Mouse (Mus musculus): ENCODE measurements at regions not wholly inside any gene's neighbourhood (a gene's known extent, or its start where the extent isn't known, plus 50 kb on each side); places are given as distances from the start of the nearest gene placed in this dataset.

DNA sequence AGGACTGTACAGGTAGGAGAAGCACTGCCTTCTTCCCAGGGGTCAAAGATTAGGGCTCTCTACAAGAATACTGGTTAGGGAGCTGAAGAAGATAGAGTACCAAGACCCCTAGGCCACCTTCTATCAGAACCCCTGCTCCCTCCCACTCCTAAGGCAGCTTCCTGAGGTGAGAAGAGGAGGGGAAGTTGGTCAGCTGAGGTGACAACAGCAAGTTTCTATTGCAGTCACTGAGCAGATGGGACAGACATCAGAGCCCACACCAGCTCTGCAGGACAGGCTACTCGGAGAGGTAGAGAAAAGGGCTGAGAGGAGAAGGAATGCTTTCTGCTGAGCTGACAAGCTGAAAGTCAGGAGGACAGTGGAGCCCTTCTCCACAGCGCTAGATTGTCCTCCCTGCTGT is 98.5 kb upstream of the Bach2 start:
- H3K9ac ChIP-seq (ENCODE audit: low read depth, poor library complexity, severe bottlenecking), result no peak overlapping the region
- H3K27me3 ChIP-seq (ENCODE audit: control insufficient read depth, insufficient read depth, low read length, poor library complexity, severe bottlenecking), result no peaks in the 10 kb centered on the region
- no peak overlapping the region for H3K4me3 ChIP-seq (ENCODE audit: low read depth, low read length)
- H3K9me3 ChIP-seq (replicated peaks; ENCODE audit: control insufficient read depth, insufficient read depth, low read length, poor library complexity, severe bottlenecking), result no peaks in the 10 kb centered on the region
- H3K36me3 ChIP-seq (ENCODE audit: control insufficient read depth, insufficient read depth, low read length, poor library complexity, severe bottlenecking), result no peaks in the 10 kb centered on the region
- TF ChIP-seq EP300 (IDR thresholded peaks at IDR 0.05; ENCODE audit: insufficient read depth, low read depth, low read length) (no peak), CTCF (IDR thresholded peaks at IDR 0.05; ENCODE audit: low read depth, low read length) (no peak), POLR2A (IDR thresholded peaks at IDR 0.05; ENCODE audit: insufficient read depth, low read length) (no peak)
- H3K27ac ChIP-seq (ENCODE audit: insufficient read depth, low read length), result no peak overlapping the region
- H3K4me1 ChIP-seq (ENCODE audit: control insufficient read depth, insufficient read depth, low read length), result no peaks in the 10 kb centered on the region

DNA sequence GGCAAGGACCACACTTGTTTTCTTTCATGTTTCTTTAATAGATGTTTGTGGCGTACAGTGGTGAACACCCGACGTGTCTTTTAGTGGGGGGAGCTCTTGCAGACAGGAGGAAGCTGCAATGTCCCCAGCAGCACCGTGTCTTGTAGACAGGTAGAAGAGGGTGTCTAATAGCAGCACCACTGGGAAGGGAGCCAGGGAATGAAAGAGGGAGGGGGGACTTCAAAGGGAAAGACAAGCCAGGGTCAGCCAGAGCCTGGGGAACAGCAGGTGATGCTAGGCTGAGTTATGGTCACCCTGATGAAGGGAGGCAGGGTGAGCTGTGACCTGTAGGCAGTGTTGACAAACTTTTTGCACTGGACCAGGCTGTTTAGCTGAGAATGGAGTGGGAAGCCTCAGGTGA is 96.4 kb upstream of the Bach2 start:
- Histone ChIP-seq H3K4me3 (ENCODE audit: low read depth, low read length) (no peak overlapping the region), H3K9me3 (replicated peaks; ENCODE audit: control insufficient read depth, insufficient read depth, low read length, poor library complexity, severe bottlenecking) (no peaks in the 10 kb centered on the region), H3K27ac (ENCODE audit: insufficient read depth, low read length) (no peak overlapping the region), H3K36me3 (ENCODE audit: control insufficient read depth, insufficient read depth, low read length, poor library complexity, severe bottlenecking) (no peaks in the 10 kb centered on the region), H3K27me3 (ENCODE audit: control insufficient read depth, insufficient read depth, low read length, poor library complexity, severe bottlenecking) (no peaks in the 10 kb centered on the region), H3K9ac (ENCODE audit: low read depth, poor library complexity, severe bottlenecking) (no peak overlapping the region), H3K4me1 (ENCODE audit: control insufficient read depth, insufficient read depth, low read length) (no peaks in the 10 kb centered on the region)
- TF ChIP-seq POLR2A (IDR thresholded peaks at IDR 0.05; ENCODE audit: insufficient read depth, low read length), result no peak
- no peak for TF ChIP-seq CTCF (IDR thresholded peaks at IDR 0.05; ENCODE audit: low read depth, low read length)
- no peak for TF ChIP-seq EP300 (IDR thresholded peaks at IDR 0.05; ENCODE audit: insufficient read depth, low read depth, low read length)

DNA sequence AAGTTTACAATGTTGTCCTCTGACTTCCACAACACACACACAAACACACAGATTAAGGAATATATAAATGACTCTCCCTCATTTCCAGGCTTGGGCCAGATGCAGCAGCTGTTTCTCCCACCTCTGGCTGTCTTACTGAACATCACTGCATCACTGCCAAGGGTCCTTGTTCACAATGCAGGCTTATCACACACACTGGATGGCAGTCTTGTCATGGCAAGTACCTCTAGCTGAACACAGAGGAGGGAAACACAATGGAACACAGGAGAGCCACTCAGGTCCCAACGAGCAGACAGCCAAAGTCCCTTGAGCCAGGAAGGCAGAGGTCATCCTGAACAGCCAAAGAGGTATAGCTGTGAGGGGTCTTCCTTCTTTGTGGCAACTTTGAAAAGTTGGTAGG is 91.5 kb upstream of the Bach2 start:
- H3K36me3 ChIP-seq (ENCODE audit: control insufficient read depth, insufficient read depth, low read length, poor library complexity, severe bottlenecking), result no peaks in the 10 kb centered on the region
- H3K27me3 ChIP-seq (ENCODE audit: control insufficient read depth, insufficient read depth, low read length, poor library complexity, severe bottlenecking), result no peaks in the 10 kb centered on the region
- no peak overlapping the region for H3K4me3 ChIP-seq (ENCODE audit: low read depth, low read length)
- H3K4me1 ChIP-seq (ENCODE audit: control insufficient read depth, insufficient read depth, low read length), result no peaks in the 10 kb centered on the region
- no peak overlapping the region for H3K27ac ChIP-seq (ENCODE audit: insufficient read depth, low read length)
- no peak overlapping the region for H3K9ac ChIP-seq (ENCODE audit: low read depth, poor library complexity, severe bottlenecking)
- no peak for TF ChIP-seq CTCF (IDR thresholded peaks at IDR 0.05; ENCODE audit: low read depth, low read length)
- no peak for TF ChIP-seq POLR2A (IDR thresholded peaks at IDR 0.05; ENCODE audit: insufficient read depth, low read length)
- no peak for TF ChIP-seq EP300 (IDR thresholded peaks at IDR 0.05; ENCODE audit: insufficient read depth, low read depth, low read length)
- no peaks in the 10 kb centered on the region for H3K9me3 ChIP-seq (replicated peaks; ENCODE audit: control insufficient read depth, insufficient read depth, low read length, poor library complexity, severe bottlenecking)

DNA sequence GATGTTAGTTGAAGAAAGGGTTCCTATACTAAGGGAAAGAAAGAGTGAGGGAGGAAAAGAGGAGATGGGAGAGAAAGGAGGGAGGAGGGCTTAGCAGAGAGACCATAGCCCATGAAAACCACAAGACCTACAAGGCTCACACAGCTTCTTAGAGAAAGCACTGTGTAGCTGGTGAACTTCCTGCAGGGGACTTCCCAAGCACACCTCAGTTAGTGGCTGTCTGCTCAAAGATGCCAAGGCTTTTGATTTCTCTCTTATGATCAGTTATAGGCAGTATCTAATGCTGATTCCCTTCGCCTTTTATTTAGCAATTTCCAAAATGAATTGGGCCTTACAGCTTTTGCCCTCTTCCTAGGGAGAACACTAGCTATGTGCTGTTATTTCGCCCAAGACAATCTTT is 90.0 kb upstream of the Bach2 start:
- Histone ChIP-seq H3K4me1 (ENCODE audit: control insufficient read depth, insufficient read depth, low read length) (no peaks in the 10 kb centered on the region), H3K9ac (ENCODE audit: low read depth, poor library complexity, severe bottlenecking) (no peak overlapping the region), H3K9me3 (replicated peaks; ENCODE audit: control insufficient read depth, insufficient read depth, low read length, poor library complexity, severe bottlenecking) (no peaks in the 10 kb centered on the region), H3K36me3 (ENCODE audit: control insufficient read depth, insufficient read depth, low read length, poor library complexity, severe bottlenecking) (no peaks in the 10 kb centered on the region), H3K27me3 (ENCODE audit: control insufficient read depth, insufficient read depth, low read length, poor library complexity, severe bottlenecking) (no peaks in the 10 kb centered on the region), H3K4me3 (ENCODE audit: low read depth, low read length) (no peak overlapping the region), H3K27ac (ENCODE audit: insufficient read depth, low read length) (no peak overlapping the region)
- no peak for TF ChIP-seq CTCF (IDR thresholded peaks at IDR 0.05; ENCODE audit: low read depth, low read length)

GRCm38 (mm10) chr4:32149171-32149570 is 89.4 kb upstream of the Bach2 start:
- no peaks in the 10 kb centered on the region for H3K27me3 ChIP-seq (ENCODE audit: control insufficient read depth, insufficient read depth, low read length, poor library complexity, severe bottlenecking)
- no peak overlapping the region for H3K27ac ChIP-seq (ENCODE audit: insufficient read depth, low read length)
- H3K36me3 ChIP-seq (ENCODE audit: control insufficient read depth, insufficient read depth, low read length, poor library complexity, severe bottlenecking), result no peaks in the 10 kb centered on the region
- no peaks in the 10 kb centered on the region for H3K4me1 ChIP-seq (ENCODE audit: control insufficient read depth, insufficient read depth, low read length)
- no peak overlapping the region for H3K4me3 ChIP-seq (ENCODE audit: low read depth, low read length)
- H3K9me3 ChIP-seq (replicated peaks; ENCODE audit: control insufficient read depth, insufficient read depth, low read length, poor library complexity, severe bottlenecking), result no peaks in the 10 kb centered on the region
- no peak overlapping the region for H3K9ac ChIP-seq (ENCODE audit: low read depth, poor library complexity, severe bottlenecking)
- no peak for TF ChIP-seq EP300 (IDR thresholded peaks at IDR 0.05; ENCODE audit: insufficient read depth, low read depth, low read length)
- TF ChIP-seq CTCF (IDR thresholded peaks at IDR 0.05; ENCODE audit: low read depth, low read length), result no peak
- no peak for TF ChIP-seq POLR2A (IDR thresholded peaks at IDR 0.05; ENCODE audit: insufficient read depth, low read length)

- H3K9ac ChIP-seq (ENCODE audit: low read depth, poor library complexity, severe bottlenecking), result no peak overlapping the region
- no peak overlapping the region for H3K27ac ChIP-seq (ENCODE audit: insufficient read depth, low read length)
- no peaks in the 10 kb centered on the region for H3K27me3 ChIP-seq (ENCODE audit: control insufficient read depth, insufficient read depth, low read length, poor library complexity, severe bottlenecking)
- no peaks in the 10 kb centered on the region for H3K36me3 ChIP-seq (ENCODE audit: control insufficient read depth, insufficient read depth, low read length, poor library complexity, severe bottlenecking)
- no peaks in the 10 kb centered on the region for H3K9me3 ChIP-seq (replicated peaks; ENCODE audit: control insufficient read depth, insufficient read depth, low read length, poor library complexity, severe bottlenecking)
- peak; percentile 78 for TF ChIP-seq CTCF (IDR thresholded peaks at IDR 0.05; ENCODE audit: low read depth, low read length)
- TF ChIP-seq POLR2A (IDR thresholded peaks at IDR 0.05; ENCODE audit: insufficient read depth, low read length), result no peak
- no peak overlapping the region for H3K4me3 ChIP-seq (ENCODE audit: low read depth, low read length)
- H3K4me1 ChIP-seq (ENCODE audit: control insufficient read depth, insufficient read depth, low read length), result no peaks in the 10 kb centered on the region
Observed at GRCm38 (mm10) chr4:32153356-32153755, 85.2 kb upstream of the Bach2 start.

Measured in ES-Bruce4 (cell line).